In genomic region chr11:62820661-62821437, GRCm38 (mm10) we compare ENCODE assay signal across 8 mouse cellular contexts. TPM values are rescaled to one million over a fixed set of nuclear protein-coding genes. Genes with fewer than 3 reads are reported as not detected.
DNase-seq lines count a peak whose midpoint lies in the region; ATAC-seq and TF ChIP-seq lines count a peak whose summit lies in the region.

No protein-coding gene starts in this region.

- 0 out of 2 replicates have a peak, but pooled peaks cover 1% of the 10 kb centered on the region for H3K4me1 ChIP-seq in cortical plate, adult 2 months (ENCODE audit: control insufficient read depth, insufficient read depth, low read length)
- H3K4me1 ChIP-seq in kidney, embryonic 15.5 days: peaks cover 48% of the 10 kb centered on the region
- peaks cover 8% of the 10 kb centered on the region; the same call in 1 of the 2 replicates for H3K4me1 ChIP-seq in spleen, adult 2 months (ENCODE audit: control insufficient read depth, insufficient read depth, insufficient read length)

- no peaks in the 10 kb centered on the region for H3K9me3 ChIP-seq in kidney, embryonic 15.5 days (replicated peaks)

- peak; percentile 66 for ATAC-seq in kidney, embryonic 15.5 days (replicated peaks; ENCODE audit: low FRiP score)

- peak overlapping the region; percentile 41 for H3K9ac ChIP-seq in kidney, embryonic 15.5 days

- no peak overlapping the region for H3K27ac ChIP-seq in cortical plate, adult 2 months (ENCODE audit: insufficient read depth, low read length)
- peak overlapping the region; percentile 88 for H3K27ac ChIP-seq in kidney, embryonic 15.5 days
- H3K27ac ChIP-seq in spleen, adult 2 months (ENCODE audit: insufficient read depth, low read length): no peak overlapping the region

- 0 out of 2 replicates have a peak, but pooled peaks cover 3% of the 10 kb centered on the region for H3K36me3 ChIP-seq in kidney, embryonic 15.5 days
- H3K36me3 ChIP-seq in spleen, adult 2 months (ENCODE audit: control insufficient read depth, insufficient read depth, low read length): no peaks in the 10 kb centered on the region

- no peak for TF ChIP-seq CTCF in cortical plate, adult 2 months (IDR thresholded peaks at IDR 0.05; ENCODE audit: extremely low read depth, insufficient read depth, low read length)
- TF ChIP-seq CTCF in spleen, adult 2 months (IDR thresholded peaks at IDR 0.05; ENCODE audit: extremely low read depth, insufficient read depth, insufficient read length, insufficient replicate concordance): no peak

- H3K4me3 ChIP-seq in cortical plate, adult 2 months (ENCODE audit: insufficient read depth, low read length): peak overlapping the region; percentile 37
- peak overlapping the region; percentile 48 for H3K4me3 ChIP-seq in kidney, embryonic 15.5 days (replicated peaks)
- peak overlapping the region; percentile 24; the same call in 1 of the 2 replicates for H3K4me3 ChIP-seq in spleen, adult 2 months (ENCODE audit: extremely low read depth, insufficient read depth, insufficient read length)

- H3K4me2 ChIP-seq in kidney, embryonic 15.5 days: peak overlapping the region; percentile 69

- no peaks in the 10 kb centered on the region for H3K27me3 ChIP-seq in kidney, embryonic 15.5 days
- H3K27me3 ChIP-seq in spleen, adult 2 months (ENCODE audit: control insufficient read depth, insufficient read depth, low read length): no peaks in the 10 kb centered on the region

- WGBS in kidney, embryonic 15.5 days: 4% methylated on average over 16 of the region's 16 CpGs
- 1% methylated on average over 16 of the region's 16 CpGs for WGBS in spleen, adult 2 months

- peak; percentile 43 for DNase-seq in urinary bladder, adult 2 months (ENCODE audit: low spot score)
- no peak for DNase-seq in urinary bladder, postnatal 25 days (ENCODE audit: low spot score)
- DNase-seq in heart, adult 9 months (ENCODE audit: low spot score in 2 of 2): peak; percentile 42 to 50
- peak; percentile 49 for DNase-seq in lung, postnatal 36 days
- peak in 1 of 2 experiments; percentile 9 for DNase-seq in spleen, adult 2 months (ENCODE audit: low read depth in 1 of 2, low spot score in 2 of 2)
- DNase-seq in layer of hippocampus, postnatal 14 days (ENCODE audit: low spot score in 2 of 2): no peak

- no peak for TF ChIP-seq POLR2A in cortical plate, adult 2 months (IDR thresholded peaks at IDR 0.05; ENCODE audit: extremely low read depth, insufficient read depth, low read length)
- TF ChIP-seq POLR2A in spleen, adult 2 months (IDR thresholded peaks at IDR 0.05; ENCODE audit: low read depth, low read length): no peak

RNA-seq across cellular contexts. Expression of gene Trim16, which starts 0.8 kb away (rescaled TPM):
- 23.3 and 33.0 TPM in 2 replicates for polyA plus RNA-seq in urinary bladder, adult 2 months (2012; rRNA removed)
- polyA plus RNA-seq in cortical plate, adult 2 months (2012; rRNA removed): 1.6 TPM in 2 replicates
- 14.9 and 16.3 TPM in 2 replicates for polyA plus RNA-seq in kidney, embryonic 15.5 days (2015; fragmentation: Nextera tagmentation; extraction: Ambion mirVana)
- polyA plus RNA-seq in spleen, adult 2 months (2012; rRNA removed): 0.74 TPM in 2 replicates
- 1 to 10 TPM; 3.9 to 4.0 TPM for total RNA-seq in layer of hippocampus, postnatal 14 days (2021)

RNA-seq across cellular contexts. Expression of gene Fbxw10, which starts 26.0 kb away (rescaled TPM):
- 0.77 and 1.6 TPM in 2 replicates for polyA plus RNA-seq in urinary bladder, adult 2 months (2012; rRNA removed)
- polyA plus RNA-seq in cortical plate, adult 2 months (2012; rRNA removed): 0.58 and 0.93 TPM in 2 replicates
- polyA plus RNA-seq in kidney, embryonic 15.5 days (2015; fragmentation: Nextera tagmentation; extraction: Ambion mirVana): 0.35 and 0.46 TPM in 2 replicates
- polyA plus RNA-seq in spleen, adult 2 months (2012; rRNA removed): 0.69 and 1.1 TPM in 2 replicates
- 1 to 10 TPM in 1 of 2 experiments, under 1 TPM in 1; 0.62 to 1.5 TPM for total RNA-seq in layer of hippocampus, postnatal 14 days (2021)

RNA-seq across cellular contexts. Expression of gene Zfp286, which starts 31.6 kb away (rescaled TPM):
- 5.4 and 5.5 TPM in 2 replicates for polyA plus RNA-seq in urinary bladder, adult 2 months (2012; rRNA removed)
- polyA plus RNA-seq in cortical plate, adult 2 months (2012; rRNA removed): 19.6 and 22.4 TPM in 2 replicates
- polyA plus RNA-seq in kidney, embryonic 15.5 days (2015; fragmentation: Nextera tagmentation; extraction: Ambion mirVana): 17.6 and 17.8 TPM in 2 replicates
- polyA plus RNA-seq in spleen, adult 2 months (2012; rRNA removed): 0.15 and 0.64 TPM in 2 replicates
- total RNA-seq in layer of hippocampus, postnatal 14 days (2021): 10 to 100 TPM; 21.3 to 21.5 TPM

RNA-seq across cellular contexts. Expression of gene Tvp23b, which starts 58.4 kb away (rescaled TPM):
- polyA plus RNA-seq in urinary bladder, adult 2 months (2012; rRNA removed): 44.5 and 51.3 TPM in 2 replicates
- 30.2 and 32.8 TPM in 2 replicates for polyA plus RNA-seq in cortical plate, adult 2 months (2012; rRNA removed)
- 70.3 and 77.3 TPM in 2 replicates for polyA plus RNA-seq in kidney, embryonic 15.5 days (2015; fragmentation: Nextera tagmentation; extraction: Ambion mirVana)
- polyA plus RNA-seq in spleen, adult 2 months (2012; rRNA removed): 5.1 and 6.2 TPM in 2 replicates
- 10 to 100 TPM; 24.8 to 26.2 TPM for total RNA-seq in layer of hippocampus, postnatal 14 days (2021)

Comparison
In these comparisons a context has a peak if more than half of its experiments do, and no peak if none do; other contexts are left out.
1. DNase-seq: peak in urinary bladder, adult 2 months (single experiment), heart, adult 9 months (2 of 2) and lung, postnatal 36 days (single experiment); none in urinary bladder, postnatal 25 days (single experiment) and layer of hippocampus, postnatal 14 days (0 of 2).
2. Peak in every context shown above with its lines, with median percentiles within 50 percentile points of each other: H3K4me3 ChIP-seq.